Mouse (Mus musculus) erythroblast, embryonic 14.5 days (primary cell): ENCODE results near the gene Pitpnm2.

ENCODE experiments used
- GATA1 ChIP-seq: IDR thresholded peaks from 2 replicates; pipeline ENCODE4 v1.6.1; 2012; ENCODE audit warnings: low read length, inconsistent platforms, mixed read lengths
- TAL1 ChIP-seq: IDR thresholded peaks from 3 replicates; pipeline ENCODE4 v1.6.1; 2012; ENCODE audit warnings: low read length, inconsistent platforms, mixed read lengths

DNA sequence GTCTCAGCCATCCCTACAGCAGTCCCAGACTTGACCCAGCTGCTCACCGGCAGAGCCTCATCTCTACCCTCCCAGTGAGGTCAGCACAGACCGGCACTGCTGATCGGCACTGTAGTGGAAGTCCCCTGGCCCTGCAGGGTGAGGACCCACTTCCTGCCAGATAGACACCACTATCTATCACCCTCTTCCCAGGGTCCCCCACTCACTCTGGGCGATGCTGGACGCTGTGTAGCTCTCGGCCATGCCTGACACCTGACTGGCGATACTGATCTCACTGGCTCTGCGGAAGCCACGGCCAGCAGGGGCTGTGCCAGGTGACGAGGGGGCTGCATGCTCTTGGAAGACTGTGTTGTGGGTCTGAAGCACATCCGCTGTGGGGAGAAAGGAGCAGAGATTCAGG is 124.5 kb downstream of the Pitpnm2 start:
- TF ChIP-seq GATA1 (no peak), TAL1 (no peak)
